Mouse (Mus musculus) common myeloid progenitor, adult 5-6 weeks (primary cell): ENCODE data around the gene Olfr152. TPM values are rescaled to one million over a fixed set of nuclear protein-coding genes. Genes with fewer than 3 reads are reported as not detected.

ENCODE experiments used
- ATAC-seq: replicated peaks from 2 replicates; pipeline ENCODE4 v1.8.0; 2016; ENCODE audit warnings: low read depth, mild to moderate bottlenecking, moderate TSS enrichment, inconsistent platforms; ENCODE audit not compliant: poor library complexity, severe bottlenecking
- total RNA-seq: library from RNA; stranded (forward); fragments of 200-1000, 187-1606 nt; gene quantifications from 2 replicates; pipeline ENCODE4 v1.2.3, GENCODE M21; 2017

The Olfr152 gene
- not detected in 2 replicates for total RNA-seq

DNA sequence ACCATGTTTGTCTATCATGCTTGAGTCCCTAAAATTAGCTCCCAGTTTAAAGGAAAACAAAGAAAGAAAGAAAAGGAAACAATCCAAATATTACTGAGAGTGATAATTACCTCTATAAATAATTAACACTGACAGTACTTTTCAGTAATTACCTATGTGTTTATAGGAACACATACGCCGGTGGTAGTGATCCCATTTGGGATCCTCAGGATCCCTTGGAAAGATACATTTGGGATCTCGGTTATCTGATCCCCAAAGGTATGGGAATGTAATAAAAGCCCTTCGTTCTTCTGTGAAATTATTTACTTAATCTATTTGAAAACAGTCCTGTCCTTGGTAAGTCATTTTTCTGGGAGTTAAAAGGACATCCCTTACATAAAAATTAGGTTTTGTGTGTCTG lies at the start of gene Olfr152:
Olfr152 (plus strand) TSS at position 301 of the 400 bp plus-strand sequence.
- no peak for ATAC-seq

DNA sequence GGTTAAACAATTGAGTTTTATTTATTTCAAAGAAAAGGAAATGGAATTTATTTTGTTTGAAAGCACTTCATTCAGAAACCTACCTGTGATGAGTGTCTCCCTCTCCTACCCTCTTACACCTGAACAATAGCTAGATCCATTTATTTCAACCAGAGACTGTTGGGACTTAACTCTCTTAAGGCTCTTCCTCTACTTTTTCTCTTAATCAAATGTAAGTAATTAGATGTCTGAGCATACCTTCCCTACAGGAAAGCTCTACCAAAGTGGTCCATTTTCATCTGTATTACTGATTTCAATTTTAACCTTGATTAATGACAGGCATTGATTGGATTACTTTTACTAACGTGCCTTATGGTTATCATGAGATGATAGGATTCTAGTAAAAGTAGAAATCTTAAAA lies 39.4 kb upstream of the Olfr152 start, which contains the start of gene Olfr1138:
Olfr1138 (minus strand) TSS at position 101 of the 400 bp plus-strand sequence.
- ATAC-seq = no peak

DNA sequence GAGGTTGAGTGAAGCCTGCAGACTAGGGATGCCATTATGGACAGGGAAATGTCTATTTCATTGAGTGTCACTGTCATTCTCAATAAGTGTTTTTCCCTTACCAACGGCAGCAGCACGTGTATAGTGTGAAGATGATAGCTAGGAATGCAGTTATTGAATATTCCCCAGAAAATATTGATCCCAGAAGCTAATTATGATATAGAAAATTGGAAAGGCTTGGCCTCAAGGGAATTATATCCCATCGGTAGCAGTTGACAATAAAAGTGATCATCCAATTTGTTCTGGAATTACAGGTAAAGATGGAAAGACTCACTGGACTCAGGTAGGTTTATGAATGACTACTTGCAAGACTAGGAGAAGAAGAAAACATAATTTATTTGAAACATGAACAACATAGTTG lies 35.8 kb upstream of the Olfr152 start, which contains the start of gene Olfr1140:
Olfr1140 (plus strand) TSS at position 301 of the 400 bp plus-strand sequence.
- ATAC-seq = no peak

DNA sequence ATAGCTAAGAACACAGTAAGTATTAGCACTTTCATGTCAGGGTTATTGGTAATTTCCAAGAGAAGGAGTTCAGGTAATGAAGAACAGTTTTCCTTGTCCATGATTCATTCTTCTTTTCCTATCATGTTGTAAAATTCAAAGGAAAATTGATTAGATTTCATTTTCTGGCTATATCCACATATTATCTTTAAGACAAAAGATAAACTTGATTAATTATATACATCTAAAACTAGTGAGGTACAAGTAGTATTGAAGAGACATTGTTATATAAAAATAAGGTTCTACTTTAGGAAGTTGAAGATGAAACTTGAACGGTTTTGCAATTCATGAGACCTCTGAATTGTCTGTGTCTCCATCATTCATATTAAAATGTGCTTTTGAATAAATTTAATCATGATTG lies 25.4 kb upstream of the Olfr152 start, which contains the start of gene Olfr1141:
Olfr1141 (minus strand) TSS at position 101 of the 400 bp plus-strand sequence.
- no peak for ATAC-seq

DNA sequence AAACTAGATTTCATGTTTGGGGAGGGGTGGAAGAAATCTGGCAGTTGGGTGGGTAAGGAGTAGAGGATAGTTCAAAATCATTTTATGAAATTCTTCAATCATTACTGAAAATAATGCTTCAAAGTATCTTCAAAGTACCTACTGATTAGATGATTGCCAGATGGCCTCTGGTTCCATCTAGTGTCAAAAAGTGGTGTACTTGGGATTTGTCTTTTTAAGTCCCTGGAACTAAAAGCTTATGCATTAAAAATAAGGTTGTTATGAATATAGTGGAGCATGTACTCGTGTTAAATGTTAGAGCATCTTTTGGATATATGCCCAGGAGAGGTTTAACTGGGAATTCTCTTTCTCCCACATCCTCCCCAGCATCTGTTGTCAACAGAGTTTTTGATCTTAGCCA lies 3.1 kb upstream of the Olfr152 start:
- no peak for ATAC-seq

DNA sequence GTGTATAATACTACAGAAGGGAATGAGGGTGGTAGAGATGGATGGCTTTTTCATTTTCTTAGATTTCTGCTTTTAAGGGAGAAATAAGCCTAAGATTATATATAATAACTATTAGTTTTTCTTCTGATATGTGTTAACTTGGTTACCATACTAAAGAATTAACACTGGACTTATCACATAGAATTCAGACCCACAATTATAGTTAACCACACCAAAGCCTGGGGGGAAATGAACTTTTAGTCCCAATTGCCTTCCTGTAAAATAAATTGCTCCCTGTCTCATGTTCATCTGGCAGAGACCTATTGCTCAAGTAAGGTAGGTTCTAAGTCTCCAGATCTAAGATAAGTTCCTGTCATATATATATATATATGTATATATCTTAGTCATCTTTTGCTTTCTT lies 21.0 kb downstream of the Olfr152 start, which contains the start of gene Olfr1143:
Olfr1143 (plus strand) TSS at position 301 of the 400 bp plus-strand sequence.
- ATAC-seq = no peak

DNA sequence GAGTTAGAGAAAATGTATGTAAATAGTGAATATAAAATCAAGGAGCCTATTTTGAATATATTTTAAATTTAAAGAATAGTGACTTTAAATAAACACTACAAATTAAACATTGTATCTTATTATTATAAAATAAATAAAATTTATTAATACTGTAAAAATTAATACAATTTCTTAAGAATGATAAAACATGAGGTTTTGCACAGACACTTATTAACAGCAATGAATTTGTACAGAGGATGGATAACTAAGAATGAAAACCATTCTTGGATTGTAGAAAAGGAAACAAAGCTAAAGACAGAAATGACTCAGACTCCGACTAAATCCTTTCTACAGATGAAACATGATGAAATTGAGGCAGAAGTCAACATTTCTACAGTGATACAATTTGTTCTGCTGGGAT lies 30.2 kb downstream of the Olfr152 start, which contains the start of gene Olfr1145:
Olfr1145 (plus strand) TSS at position 301 of the 400 bp plus-strand sequence.
- no peak for ATAC-seq

DNA sequence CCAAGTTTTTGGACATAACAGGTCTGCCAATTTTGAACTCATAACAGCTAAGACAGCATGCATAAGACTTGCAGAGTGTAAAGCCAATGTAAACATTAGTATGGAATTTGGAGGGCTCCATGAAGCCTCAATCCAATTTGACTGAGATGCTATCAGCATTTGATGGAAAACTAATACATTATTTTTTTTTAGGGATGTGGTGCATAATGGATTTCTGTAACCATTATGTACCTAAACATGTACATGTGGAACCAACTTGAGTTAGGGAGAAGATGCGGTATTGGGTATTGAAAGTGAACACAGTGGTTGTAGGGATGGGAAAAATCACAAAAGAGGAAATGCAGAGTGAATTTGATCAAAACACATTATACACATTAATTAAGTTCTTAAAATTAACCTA lies 51.0 kb downstream of the Olfr152 start, which contains the start of gene Olfr1148:
Olfr1148 (plus strand) TSS at position 301 of the 400 bp plus-strand sequence.
- ATAC-seq = no peak

Other genes starting within 250 kb of the Olfr152 start
- not detected in 2 replicates for gene Olfr153, start 247.7 kb upstream of the Olfr152 start, total RNA-seq
- gene Olfr1128, start 233.9 kb upstream of the Olfr152 start, total RNA-seq = not detected in 2 replicates
- not detected in 2 replicates for gene Olfr1129, start 205.6 kb upstream of the Olfr152 start, total RNA-seq
- not detected in 2 replicates for gene Olfr1130, start 173.3 kb upstream of the Olfr152 start, total RNA-seq
- not detected in 2 replicates for gene Olfr1131, start 152.4 kb upstream of the Olfr152 start, total RNA-seq
- not detected in 2 replicates for gene Olfr1132, start 141.9 kb upstream of the Olfr152 start, total RNA-seq
- gene Olfr1133, start 132.1 kb upstream of the Olfr152 start, total RNA-seq = not detected in 2 replicates
- not detected in 2 replicates for gene Olfr1134, start 121.0 kb upstream of the Olfr152 start, total RNA-seq
- gene Olfr1135, start 105.8 kb upstream of the Olfr152 start, total RNA-seq = not detected in 2 replicates
- not detected in 2 replicates for gene Olfr1136, start 85.5 kb upstream of the Olfr152 start, total RNA-seq
- not detected in 2 replicates for gene Olfr1137, start 66.3 kb upstream of the Olfr152 start, total RNA-seq
- gene Olfr1138, start 39.5 kb upstream of the Olfr152 start, total RNA-seq = not detected in 2 replicates
- not detected in 2 replicates for gene Olfr1140, start 35.7 kb upstream of the Olfr152 start, total RNA-seq
- not detected in 2 replicates for gene Olfr1141, start 25.5 kb upstream of the Olfr152 start, total RNA-seq
- gene Olfr1143, start 21.1 kb downstream of the Olfr152 start, total RNA-seq = not detected in 2 replicates
- not detected in 2 replicates for gene Olfr1145, start 30.3 kb downstream of the Olfr152 start, total RNA-seq
- not detected in 2 replicates for gene Olfr1148, start 51.0 kb downstream of the Olfr152 start, total RNA-seq
- gene Olfr1150-ps1, start 64.5 kb downstream of the Olfr152 start, total RNA-seq = not detected in 2 replicates
- not detected in 2 replicates for gene Olfr1151, start 76.4 kb downstream of the Olfr152 start, total RNA-seq
- not detected in 2 replicates for gene Olfr1152, start 87.0 kb downstream of the Olfr152 start, total RNA-seq
- not detected in 2 replicates for gene Olfr1153, start 115.5 kb downstream of the Olfr152 start, total RNA-seq
- not detected in 2 replicates for gene Olfr1154, start 125.7 kb downstream of the Olfr152 start, total RNA-seq
- gene Olfr1155, start 165.7 kb downstream of the Olfr152 start, total RNA-seq = not detected in 2 replicates
- not detected in 2 replicates for gene Olfr1156, start 173.6 kb downstream of the Olfr152 start, total RNA-seq
- gene Olfr1157, start 188.8 kb downstream of the Olfr152 start, total RNA-seq = not detected in 2 replicates
- not detected in 2 replicates for gene Olfr74, start 195.2 kb downstream of the Olfr152 start, total RNA-seq
- gene Olfr1158, start 210.6 kb downstream of the Olfr152 start, total RNA-seq = not detected in 2 replicates
- not detected in 2 replicates for gene Olfr1160, start 228.8 kb downstream of the Olfr152 start, total RNA-seq
- gene Olfr1161, start 243.3 kb downstream of the Olfr152 start, total RNA-seq = not detected in 2 replicates